Mouse (Mus musculus) embryonic facial prominence, embryonic 12.5 days (tissue): ENCODE results near the gene Mettl1. TPM values are rescaled to one million over a fixed set of nuclear protein-coding genes. Genes with fewer than 3 reads are reported as not detected.
"Not testable (repeated sequence)": the region's sequence is repeated elsewhere in the genome, so short reads cannot be mapped to it uniquely, and the experiment has no call there.

Source experiments
- ATAC-seq: fragments of 200-750 bp; cut with Nextera tagmentation; 2 replicates; pipeline ENCODE4 v1.8.0; 2017; ENCODE audit not compliant: insufficient number of reproducible peaks, insufficient read depth, low FRiP score, low TSS enrichment
- H3K27ac ChIP-seq: fragments of 300-500 bp; sonication (generic); 2 replicates; pipeline ENCODE4 v1.5.1; 2016; ENCODE audit warnings: mild to moderate bottlenecking
- H3K27me3 ChIP-seq: fragments of 300-500 bp; sonication (generic); 2 replicates; pipeline ENCODE4 v1.6.1; 2016; ENCODE audit warnings: mild to moderate bottlenecking, moderate library complexity
- H3K36me3 ChIP-seq: fragments of 300-500 bp; sonication (generic); 2 replicates; pipeline ENCODE4 v1.6.1; 2016; ENCODE audit warnings: mild to moderate bottlenecking
- H3K4me1 ChIP-seq: fragments of 300-500 bp; sonication (generic); 2 replicates; pipeline ENCODE4 v1.6.1; 2016
- H3K4me2 ChIP-seq: fragments of 300-500 bp; sonication (generic); replicated peaks from 2 replicates; pipeline ENCODE4 v1.6.1; 2016; ENCODE audit warnings: mild to moderate bottlenecking, moderate library complexity
- H3K4me3 ChIP-seq: fragments of 300-500 bp; sonication (generic); 2 replicates; pipeline ENCODE4 v1.5.1; 2016; ENCODE audit warnings: mild to moderate bottlenecking
- H3K9ac ChIP-seq: fragments of 300-500 bp; sonication (generic); 2 replicates; pipeline ENCODE4 v1.6.1; 2016; ENCODE audit warnings: mild to moderate bottlenecking, moderate library complexity
- H3K9me3 ChIP-seq: fragments of 300-500 bp; sonication (generic); 2 replicates; pipeline ENCODE4 v1.6.1; 2016; ENCODE audit warnings: mild to moderate bottlenecking, moderate library complexity
- WGBS: fragments of 180-500 bp; shearing (Covaris S2); methylation state at CpG from one replicate; pipeline ENCODE4 v1.1.7; 2016; 5-methylcytosine and 5-hydroxymethylcytosine counted together
- polyA plus RNA-seq: library from polyadenylated mRNA; unstranded; fragments of >200 nt; fragmentation: Nextera tagmentation; extraction: Ambion mirVana; gene quantifications from 2 replicates; pipeline ENCODE4 v1.2.1, GENCODE M21; 2016

Mettl1 gene
- polyA plus RNA-seq, 1 experiment from 2014 or later, result 51.6 TPM

GRCm38 (mm10) chr10:127070190-127071121 is 29.2 kb downstream of the Mettl1 start, which contains the start of gene Tspan31:
Gene Tspan31, minus strand, starts transcription at chr10:127070264.
- H3K36me3 ChIP-seq, result peaks cover 32% of the 10 kb centered on the region
- H3K27me3 ChIP-seq, result peaks cover 5% of the 10 kb centered on the region; the same call in 1 of the 2 replicates
- 2% methylated on average over 36 of the region's 36 CpGs for WGBS
- peak within 1 kb of the TSS; percentile 94 for H3K27ac ChIP-seq
- ATAC-seq, result peak; percentile 88
- peak within 1 kb of the TSS; percentile 74 for H3K9ac ChIP-seq
- peak within 1 kb of the TSS; percentile 68 for H3K4me3 ChIP-seq
- H3K4me2 ChIP-seq, result peak within 1 kb of the TSS; percentile 94
- peaks cover 23% of the 10 kb centered on the region for H3K4me1 ChIP-seq
- no peaks in the 10 kb centered on the region for H3K9me3 ChIP-seq

DNA sequence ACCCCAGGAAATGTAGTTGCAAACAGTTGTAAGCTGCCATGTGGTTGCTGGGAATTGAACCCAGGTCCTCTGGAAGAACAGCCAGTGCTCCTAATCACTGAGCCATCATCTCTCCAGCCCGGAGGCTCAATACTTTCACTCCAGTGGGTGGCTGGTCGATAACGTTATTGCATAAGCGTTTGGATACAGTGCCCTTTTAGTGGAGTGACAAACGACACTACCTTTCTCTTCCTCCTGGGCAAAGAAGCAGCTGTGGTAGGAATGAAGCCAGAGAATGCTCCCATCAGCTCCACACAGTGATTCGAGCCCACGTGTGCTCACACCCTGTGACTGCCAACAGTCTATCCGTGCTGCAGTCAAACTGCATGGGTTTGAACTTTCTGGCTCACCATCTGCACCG is 30.0 kb downstream of the Mettl1 start:
- Histone ChIP-seq H3K4me2 (peak overlapping the region; percentile 80), H3K9me3 (no peaks in the 10 kb centered on the region), H3K4me1 (peaks cover 23% of the 10 kb centered on the region), H3K27me3 (peaks cover 13% of the 10 kb centered on the region), H3K27ac (no peak overlapping the region), H3K4me3 (peak overlapping the region; percentile 68), H3K9ac (peak overlapping the region; percentile 71), H3K36me3 (peaks cover 25% of the 10 kb centered on the region)
- no peak for ATAC-seq
- 74% methylated on average over 9 of the region's 9 CpGs for WGBS

GRCm38 (mm10) chr10:127072270-127072669 is 31.1 kb downstream of the Mettl1 start:
- not testable (repeated sequence) for ATAC-seq, H3K4me3 ChIP-seq, H3K4me2 ChIP-seq, H3K27ac ChIP-seq, H3K9ac ChIP-seq, H3K9me3 ChIP-seq
- Histone ChIP-seq H3K4me1 (peaks cover 23% of the 10 kb centered on the region), H3K36me3 (peaks cover 14% of the 10 kb centered on the region), H3K27me3 (peaks cover 23% of the 10 kb centered on the region)
- 87% methylated on average over 4 of the region's 4 CpGs for WGBS

GRCm38 (mm10) chr10:127072969-127073368 is 31.8 kb downstream of the Mettl1 start:
- not testable (repeated sequence) for H3K27ac ChIP-seq, H3K9ac ChIP-seq, H3K9me3 ChIP-seq, H3K4me3 ChIP-seq, H3K4me2 ChIP-seq, ATAC-seq, H3K36me3 ChIP-seq
- Histone ChIP-seq H3K4me1 (peaks cover 23% of the 10 kb centered on the region), H3K27me3 (peaks cover 29% of the 10 kb centered on the region)
- WGBS, result 81% methylated on average over 2 of the region's 2 CpGs

DNA sequence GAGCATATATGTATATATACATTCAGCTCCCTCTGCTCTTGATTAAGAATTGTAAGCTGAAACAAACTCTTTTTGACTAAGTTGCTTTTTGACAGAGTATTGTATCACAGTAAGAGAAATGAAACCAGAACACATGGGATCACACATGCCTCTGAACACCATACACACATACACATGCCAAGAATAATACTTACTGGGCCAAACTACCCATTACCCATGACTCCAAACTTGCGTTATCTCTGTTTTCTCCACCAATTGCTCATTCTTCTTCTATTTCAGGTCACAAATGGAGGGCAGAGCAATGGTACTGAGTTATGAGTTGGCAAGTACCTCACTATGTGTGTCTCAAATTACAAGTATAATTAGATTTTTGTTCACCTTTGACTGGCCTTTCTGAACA is 32.8 kb downstream of the Mettl1 start:
- Histone ChIP-seq H3K4me1 (peaks cover 17% of the 10 kb centered on the region), H3K36me3 (no peaks in the 10 kb centered on the region), H3K27me3 (peaks cover 39% of the 10 kb centered on the region), H3K9me3 (no peaks in the 10 kb centered on the region), H3K4me3 (no peak overlapping the region), H3K4me2 (no peak overlapping the region), H3K9ac (no peak overlapping the region), H3K27ac (no peak overlapping the region)
- ATAC-seq, result no peak
- WGBS, result 92% methylated on average over 1 of the region's 1 CpGs

DNA sequence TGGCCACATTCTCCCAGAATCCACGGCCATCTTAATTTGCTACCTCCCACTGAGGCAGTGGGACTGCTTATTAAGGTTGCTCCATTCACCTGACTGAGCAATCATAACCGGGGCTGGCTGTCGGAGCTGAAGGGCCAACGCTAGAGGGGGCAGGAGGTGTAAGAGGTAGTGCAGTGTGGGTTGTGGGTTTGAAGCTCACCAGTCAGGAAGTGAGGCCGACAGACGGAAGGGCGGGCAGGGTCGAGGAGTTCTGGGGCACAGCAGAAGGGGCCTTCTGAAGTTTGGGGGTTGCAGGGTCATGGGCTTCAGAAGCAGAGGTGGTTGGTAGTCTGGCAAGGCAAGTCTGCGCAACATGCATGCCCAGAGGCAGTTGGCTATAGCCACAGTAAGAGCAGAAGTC is 33.9 kb downstream of the Mettl1 start, which contains the start of gene Agap2:
TSS of gene Agap2 (plus strand) at position 205 of the 400 bp plus-strand sequence.
- Histone ChIP-seq H3K4me2 (no peak within 1 kb of the TSS), H3K9me3 (no peaks in the 10 kb centered on the region), H3K36me3 (no peaks in the 10 kb centered on the region), H3K4me3 (no peak within 1 kb of the TSS), H3K27me3 (peaks cover 50% of the 10 kb centered on the region), H3K4me1 (peaks cover 23% of the 10 kb centered on the region; the same call in 1 of the 2 replicates), H3K27ac (no peak within 1 kb of the TSS), H3K9ac (no peak within 1 kb of the TSS)
- WGBS, result 60% methylated on average over 9 of the region's 9 CpGs
- ATAC-seq, result no peak

- no peak overlapping the region for H3K27ac ChIP-seq
- no peak for ATAC-seq
- H3K4me1 ChIP-seq, result peaks cover 24% of the 10 kb centered on the region; the same call in 1 of the 2 replicates
- H3K27me3 ChIP-seq, result peaks cover 55% of the 10 kb centered on the region
- H3K4me2 ChIP-seq, result no peak overlapping the region
- no peaks in the 10 kb centered on the region for H3K9me3 ChIP-seq
- H3K4me3 ChIP-seq, result no peak overlapping the region
- WGBS, result 72% methylated on average over 8 of the region's 8 CpGs
- H3K9ac ChIP-seq, result no peak overlapping the region
- no peaks in the 10 kb centered on the region for H3K36me3 ChIP-seq
Observed at GRCm38 (mm10) chr10:127075651-127076050, 34.4 kb downstream of the Mettl1 start.

DNA sequence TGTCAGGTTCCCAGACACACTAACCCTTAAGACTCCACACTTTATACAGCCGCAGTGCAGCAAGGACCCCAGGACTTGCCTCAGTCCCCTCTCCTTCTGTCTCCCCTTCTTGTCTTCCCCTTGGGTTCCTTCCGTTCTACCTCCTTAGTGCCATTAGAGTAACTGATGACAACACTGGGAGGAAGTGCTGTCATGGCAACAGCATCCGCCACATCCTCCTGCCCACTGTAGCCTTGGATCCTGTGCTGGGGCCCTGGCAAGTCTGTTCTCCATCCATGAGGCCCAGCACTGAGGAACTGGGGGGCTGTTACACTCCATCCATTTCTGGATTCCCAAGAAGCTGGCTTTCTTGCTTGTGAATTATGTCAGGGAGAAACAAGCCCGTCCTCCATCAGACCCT is 34.9 kb downstream of the Mettl1 start:
- Histone ChIP-seq H3K36me3 (no peaks in the 10 kb centered on the region), H3K9ac (no peak overlapping the region), H3K4me1 (peaks cover 22% of the 10 kb centered on the region), H3K27me3 (peaks cover 60% of the 10 kb centered on the region), H3K4me2 (no peak overlapping the region), H3K27ac (no peak overlapping the region), H3K9me3 (no peaks in the 10 kb centered on the region), H3K4me3 (no peak overlapping the region)
- ATAC-seq, result no peak
- 42% methylated on average over 4 of the region's 4 CpGs for WGBS

DNA sequence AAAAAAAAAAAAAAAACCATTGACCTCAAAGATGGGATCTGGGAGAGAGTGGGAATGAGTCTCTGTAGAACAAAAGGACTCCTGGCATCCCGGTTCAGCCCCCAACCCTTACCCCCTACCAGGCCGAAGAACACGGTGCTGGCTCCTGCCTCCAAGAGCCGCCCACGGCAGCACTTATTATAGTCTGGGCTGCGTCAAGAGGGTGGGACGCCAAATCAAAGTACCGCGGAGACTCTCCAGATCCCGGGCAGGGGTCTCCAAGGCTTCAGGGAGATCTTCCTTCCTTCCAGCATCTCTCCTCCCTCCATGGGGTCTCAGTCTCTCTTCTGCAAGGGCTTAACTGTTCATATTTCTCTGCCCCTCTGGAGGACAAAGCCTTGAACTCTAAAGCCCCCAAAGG is 36.3 kb downstream of the Mettl1 start:
- H3K27me3 ChIP-seq, result peaks cover 74% of the 10 kb centered on the region
- no peak overlapping the region for H3K27ac ChIP-seq
- no peak overlapping the region for H3K9ac ChIP-seq
- no peaks in the 10 kb centered on the region for H3K36me3 ChIP-seq
- H3K4me1 ChIP-seq, result peaks cover 30% of the 10 kb centered on the region
- no peaks in the 10 kb centered on the region for H3K9me3 ChIP-seq
- H3K4me3 ChIP-seq, result no peak overlapping the region
- ATAC-seq, result no peak
- H3K4me2 ChIP-seq, result no peak overlapping the region
- 6% methylated on average over 10 of the region's 10 CpGs for WGBS

DNA sequence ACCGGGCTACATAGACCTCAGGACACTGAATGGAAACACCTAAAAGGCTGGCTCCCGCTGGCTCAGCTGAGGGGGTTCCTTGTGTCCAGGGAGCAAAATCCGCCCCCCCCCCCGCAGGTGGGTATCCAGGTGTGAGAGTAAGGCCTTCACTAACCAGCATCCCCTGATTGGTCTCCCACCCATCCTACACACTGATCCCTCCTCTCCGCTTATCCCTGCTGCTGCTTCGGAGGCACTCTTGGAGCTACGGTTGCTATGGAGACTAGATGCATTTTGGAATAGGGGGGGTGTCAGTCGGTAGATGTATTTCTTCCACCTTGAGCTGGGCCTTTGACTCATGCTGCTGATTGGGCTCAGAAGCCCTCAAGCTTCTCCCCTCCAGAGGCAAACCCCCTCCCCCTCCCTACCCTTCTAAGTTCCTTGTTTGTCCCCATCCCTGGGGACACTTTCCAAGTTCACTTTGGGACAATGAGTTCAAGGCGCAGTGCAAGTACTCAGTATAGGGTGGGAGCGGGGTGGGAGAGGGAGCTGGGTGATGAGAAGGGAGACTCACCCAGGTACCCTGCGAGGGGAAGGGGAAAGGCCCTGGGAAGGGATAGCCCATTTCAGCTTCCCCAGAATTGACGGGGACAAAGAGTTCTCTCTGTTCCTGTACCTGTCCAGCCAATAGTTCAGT is 36.9 kb downstream of the Mettl1 start:
- Histone ChIP-seq H3K9ac (no peak overlapping the region; the same call in 1 of the 2 replicates), H3K27ac (no peak overlapping the region), H3K9me3 (no peaks in the 10 kb centered on the region), H3K4me3 (peak overlapping the region; percentile 62), H3K27me3 (peaks cover 80% of the 10 kb centered on the region), H3K4me1 (peaks cover 30% of the 10 kb centered on the region), H3K36me3 (no peaks in the 10 kb centered on the region), H3K4me2 (peak overlapping the region; percentile 99)
- ATAC-seq, result no peak
- WGBS, result 1% methylated on average over 12 of the region's 12 CpGs

- no peak overlapping the region for H3K27ac ChIP-seq
- no peaks in the 10 kb centered on the region for H3K9me3 ChIP-seq
- no peaks in the 10 kb centered on the region for H3K36me3 ChIP-seq
- peak overlapping the region; percentile 62 for H3K4me3 ChIP-seq
- WGBS, result under 1% methylated on average over 38 of the region's 49 CpGs
- H3K4me1 ChIP-seq, result peaks cover 30% of the 10 kb centered on the region
- peak; percentile 52; the same call in 1 of the 2 replicates for ATAC-seq
- H3K4me2 ChIP-seq, result peak overlapping the region; percentile 99
- peaks cover 88% of the 10 kb centered on the region for H3K27me3 ChIP-seq
- H3K9ac ChIP-seq, result peak overlapping the region; percentile 75
Observed at GRCm38 (mm10) chr10:127078677-127079575, 37.7 kb downstream of the Mettl1 start.
